Mouse (Mus musculus): ENCODE measurements around the gene Ogg1.

GRCm38 (mm10) chr6:113331721-113332120, 4.9 kb downstream of the Ogg1 start:
- no peak for TF ChIP-seq CTCF (IDR thresholded peaks at IDR 0.05; ENCODE audit: low read depth)
- no peak for TF ChIP-seq EP300 (IDR thresholded peaks at IDR 0.05; ENCODE audit: low read depth)
